Comparison of ENCODE assay signal across 9 mouse cellular contexts in the genomic region with DNA sequence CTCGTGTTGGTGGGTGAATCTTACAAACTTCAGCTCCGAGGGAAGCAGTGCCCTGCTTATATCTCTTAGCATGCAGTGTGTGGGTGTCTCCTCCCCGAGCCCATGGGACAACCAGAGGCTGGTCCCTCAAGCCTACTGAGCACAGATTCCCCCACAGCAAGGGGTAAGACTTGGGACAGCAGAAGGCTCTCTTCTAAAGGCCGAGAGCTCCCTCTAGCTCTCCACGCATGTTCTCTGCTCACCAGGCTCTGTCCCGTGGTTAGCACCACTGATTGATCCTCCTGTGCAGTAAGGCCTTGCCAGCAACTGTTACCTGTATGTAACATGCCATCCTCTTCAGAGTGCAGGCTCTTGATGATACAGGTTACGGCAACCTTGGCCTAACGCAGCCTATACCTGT. TPM values are rescaled to one million over a fixed set of nuclear protein-coding genes. Genes with fewer than 3 reads are reported as not detected.
DNase-seq lines count a peak whose midpoint lies in the region; ATAC-seq and TF ChIP-seq lines count a peak whose summit lies in the region.
"Had no signal": no experiment of that assay in that cellular context is flagged by ENCODE, and none has a peak within 500 bp of the region (broad histone marks: within the 10 kb centered on the region; RNA-seq: fewer than 3 reads in every experiment).

No protein-coding gene starts in this region.

- no peak for TF ChIP-seq POLR2A in lung, adult 2 months (IDR thresholded peaks at IDR 0.05; ENCODE audit: borderline replicate concordance, extremely low read depth, low read depth, low read length)

- intact Hi-C loops in gastrocnemius, adult 2 months (cut with DNase I): loop anchor here (5.0 kb wide), 1 partner anchor 45 kb away; a partner anchor contains a TSS

- H3K27ac ChIP-seq in gastrocnemius, adult 2 months: no peak overlapping the region

- H3K4me1 ChIP-seq in lung, adult 2 months (ENCODE audit: control insufficient read depth, insufficient read depth, low read length): no peaks in the 10 kb centered on the region

- DNase-seq in gastrocnemius, adult 2 months: no peak
- no peak for DNase-seq in gastrocnemius, postnatal 4 days (ENCODE audit: low spot score in 2 of 2)
- DNase-seq in lung, adult 2 months: no peak
- no peak for DNase-seq in lung, adult 18-20 months
- DNase-seq in Muller cell, postnatal 12 days (ENCODE audit: inconsistent ontology term): peak; percentile 43
- peak; percentile 56 to 70 for DNase-seq in kidney, postnatal 4 days
- no peak for DNase-seq in gastrocnemius, adult 18-20 months (ENCODE audit: low spot score)

- TF ChIP-seq CTCF in gastrocnemius, adult 2 months (IDR thresholded peaks at IDR 0.05): peak; percentile 58
- TF ChIP-seq CTCF in lung, adult 2 months (IDR thresholded peaks at IDR 0.05; ENCODE audit: insufficient read depth, low read length): peak; percentile 53

- no peak overlapping the region for H3K4me3 ChIP-seq in gastrocnemius, adult 2 months
- H3K4me3 ChIP-seq in lung, adult 2 months (replicated peaks; ENCODE audit: extremely low read depth, low read depth, low read length): no peak overlapping the region

- no peak for ATAC-seq in inflammation-experienced regulatory T-cells, adult 6 months

- WGBS in lung, adult 2 months: 69% methylated on average over 8 of the region's 8 CpGs

RNA-seq across cellular contexts. Expression of a gene that starts 36.5 kb away (rescaled TPM):
- total RNA-seq in gastrocnemius, adult 2 months (2021): under 1 TPM; 0.46 to 0.47 TPM
- 1 to 10 TPM; 1.9 TPM for total RNA-seq in gastrocnemius, postnatal 4 days (2021)
- 12.1 and 14.4 TPM in 2 replicates for polyA plus RNA-seq in lung, adult 2 months (2012; rRNA removed)
- polyA plus RNA-seq in inflammation-experienced regulatory T-cells, adult 6 months (2017; shearing (Covaris generic)): 10 to 100 TPM; 23.8 to 43.9 (median 33.8) TPM
- total RNA-seq in gastrocnemius, adult 18-20 months (2021): under 1 TPM; 0.53 to 0.74 TPM

RNA-seq across cellular contexts. Expression of a gene that starts 45.0 kb away (rescaled TPM):
- not detected for total RNA-seq in gastrocnemius, adult 2 months (2021)
- total RNA-seq in gastrocnemius, postnatal 4 days (2021): not detected
- 0.14 TPM in 1 of 2 replicates, not detected in the other for polyA plus RNA-seq in lung, adult 2 months (2012; rRNA removed)
- polyA plus RNA-seq in inflammation-experienced regulatory T-cells, adult 6 months (2017; shearing (Covaris generic)): not detected
- total RNA-seq in gastrocnemius, adult 18-20 months (2021): not detected
- total RNA-seq: megakaryocyte, adult 5-6 weeks had no signal

Comparison
In these comparisons a context has a peak if more than half of its experiments do, and no peak if none do; other contexts are left out.
1. DNase-seq: peak in Muller cell, postnatal 12 days (single experiment) and kidney, postnatal 4 days (2 of 2); none in gastrocnemius, adult 2 months (single experiment), gastrocnemius, postnatal 4 days (0 of 2), lung, adult 2 months (single experiment), lung, adult 18-20 months (0 of 2) and gastrocnemius, adult 18-20 months (single experiment).